26 mouse cellular contexts compared by ENCODE assay signal in the genomic region with DNA sequence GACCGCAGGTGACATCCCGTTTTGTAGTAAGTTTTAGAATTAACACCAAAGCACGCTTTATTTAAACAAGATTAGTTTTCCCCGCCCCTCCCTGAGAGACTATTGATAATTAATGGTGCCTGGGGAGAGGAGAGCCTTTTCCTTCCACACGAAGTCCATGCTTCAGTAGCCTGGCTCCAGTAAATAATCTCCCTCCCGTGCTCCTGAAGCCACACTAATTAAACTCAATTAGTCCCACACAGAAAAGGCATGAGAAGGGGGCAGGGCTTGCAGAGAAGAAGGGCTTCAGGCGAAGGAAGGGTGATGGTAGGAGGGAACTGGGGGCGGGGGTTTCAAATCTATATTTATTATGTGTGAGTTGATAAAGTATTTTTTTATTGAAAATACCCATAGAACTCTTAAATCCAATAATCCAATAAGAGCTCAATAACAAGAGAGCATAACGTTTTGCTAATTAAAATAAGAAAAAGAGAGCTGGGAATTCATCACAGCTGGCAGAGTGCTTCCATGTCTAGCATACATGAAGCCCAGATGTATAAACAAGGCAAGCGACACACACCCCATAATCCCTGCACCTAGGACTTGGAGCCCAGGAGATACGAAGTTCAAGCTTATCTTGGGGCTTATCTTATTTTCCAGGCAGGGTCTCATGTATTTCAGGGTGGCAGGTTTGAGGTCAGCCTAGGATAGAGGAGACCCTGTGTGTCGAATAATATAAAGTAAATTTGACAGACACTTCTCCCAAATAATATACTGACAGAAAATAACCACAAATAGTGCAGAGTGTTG.
DNase-seq lines count a peak whose midpoint lies in the region; ATAC-seq lines count a peak whose summit lies in the region.
"Had no signal": no experiment of that assay in that cellular context is flagged by ENCODE, and none has a peak within 500 bp of the region (broad histone marks: within the 10 kb centered on the region; RNA-seq: fewer than 3 reads in every experiment).

No protein-coding gene starts in this region.

- H3K36me3 ChIP-seq in forebrain, embryonic 10.5 days (replicated peaks): no peaks in the 10 kb centered on the region
- H3K36me3 ChIP-seq in forebrain, embryonic 16.5 days (ENCODE audit: control insufficient read depth, insufficient read depth): no peaks in the 10 kb centered on the region
- H3K36me3 ChIP-seq in kidney, embryonic 15.5 days: no peaks in the 10 kb centered on the region
- H3K36me3 ChIP-seq in midbrain, embryonic 14.5 days (ENCODE audit: control insufficient read depth, insufficient read depth, low read length): no peaks in the 10 kb centered on the region
- H3K36me3 ChIP-seq in midbrain, embryonic 16.5 days (ENCODE audit: control insufficient read depth, insufficient read depth, low read length): no peaks in the 10 kb centered on the region
- H3K36me3 ChIP-seq: heart, embryonic 15.5 days; hindbrain, embryonic 15.5 days; limb, embryonic 12.5 days had no signal

- H3K4me3 ChIP-seq in forebrain, embryonic 10.5 days: no peak overlapping the region
- no peak overlapping the region for H3K4me3 ChIP-seq in forebrain, embryonic 16.5 days (replicated peaks; ENCODE audit: low read length)
- no peak overlapping the region for H3K4me3 ChIP-seq in kidney, embryonic 15.5 days (replicated peaks)
- no peak overlapping the region for H3K4me3 ChIP-seq in midbrain, embryonic 14.5 days (replicated peaks; ENCODE audit: low read depth, low read length)
- no peak overlapping the region for H3K4me3 ChIP-seq in midbrain, embryonic 16.5 days (ENCODE audit: low read depth, low read length)
- H3K4me3 ChIP-seq: heart, embryonic 15.5 days; hindbrain, embryonic 15.5 days; limb, embryonic 12.5 days had no signal

- no peak overlapping the region for H3K9ac ChIP-seq in forebrain, embryonic 16.5 days (replicated peaks; ENCODE audit: low read depth, low read length)
- H3K9ac ChIP-seq in kidney, embryonic 15.5 days: no peak overlapping the region
- H3K9ac ChIP-seq in midbrain, embryonic 14.5 days (replicated peaks; ENCODE audit: low read length): no peak overlapping the region
- H3K9ac ChIP-seq in midbrain, embryonic 16.5 days (ENCODE audit: low read depth, low read length): no peak overlapping the region
- H3K9ac ChIP-seq: heart, embryonic 15.5 days; hindbrain, embryonic 15.5 days; limb, embryonic 12.5 days; liver, postnatal 0 days had no signal

- H3K9me3 ChIP-seq in forebrain, embryonic 10.5 days: no peaks in the 10 kb centered on the region
- no peaks in the 10 kb centered on the region for H3K9me3 ChIP-seq in forebrain, embryonic 16.5 days (ENCODE audit: control insufficient read depth, low read length)
- H3K9me3 ChIP-seq in kidney, embryonic 15.5 days (replicated peaks): no peaks in the 10 kb centered on the region
- H3K9me3 ChIP-seq in midbrain, embryonic 14.5 days (ENCODE audit: control insufficient read depth, low read length): no peaks in the 10 kb centered on the region
- no peaks in the 10 kb centered on the region for H3K9me3 ChIP-seq in midbrain, embryonic 16.5 days (replicated peaks; ENCODE audit: control insufficient read depth, low read length, poor library complexity, severe bottlenecking)
- H3K9me3 ChIP-seq: heart, embryonic 15.5 days; hindbrain, embryonic 15.5 days; limb, embryonic 12.5 days had no signal

- ATAC-seq in forebrain, embryonic 16.5 days: no peak
- ATAC-seq in kidney, embryonic 15.5 days (replicated peaks; ENCODE audit: low FRiP score): peak; percentile 76
- no peak for ATAC-seq in midbrain, embryonic 14.5 days (ENCODE audit: low FRiP score, low TSS enrichment)
- ATAC-seq in midbrain, embryonic 16.5 days: no peak
- no peak for ATAC-seq in megakaryocyte, adult 5-6 weeks (ENCODE audit: poor library complexity, severe bottlenecking)
- ATAC-seq: activated CD4-positive, CD25-positive, alpha-beta regulatory T cell, adult 4 months; intestine, embryonic 16.5 days; liver, postnatal 0 days; lung, postnatal 0 days had no signal

- H3K27me3 ChIP-seq in forebrain, embryonic 10.5 days (ENCODE audit: poor library complexity, severe bottlenecking): peaks cover 28% of the 10 kb centered on the region
- H3K27me3 ChIP-seq in forebrain, embryonic 16.5 days (replicated peaks; ENCODE audit: control insufficient read depth, insufficient read depth, low read length): no peaks in the 10 kb centered on the region
- no peaks in the 10 kb centered on the region for H3K27me3 ChIP-seq in kidney, embryonic 15.5 days
- no peaks in the 10 kb centered on the region for H3K27me3 ChIP-seq in midbrain, embryonic 14.5 days (ENCODE audit: control insufficient read depth, insufficient read depth, low read length)
- no peaks in the 10 kb centered on the region for H3K27me3 ChIP-seq in midbrain, embryonic 16.5 days (ENCODE audit: control insufficient read depth, insufficient read depth, low read depth, low read length)
- H3K27me3 ChIP-seq: heart, embryonic 15.5 days; hindbrain, embryonic 15.5 days; limb, embryonic 12.5 days had no signal

- 16% methylated on average over 12 of the region's 12 CpGs for WGBS in forebrain, embryonic 10.5 days
- whole genome bisulfite sequencing in forebrain, embryonic 16.5 days: 12% methylated on average over 12 of the region's 12 CpGs
- 36% methylated on average over 12 of the region's 12 CpGs for WGBS in kidney, embryonic 15.5 days
- 21% methylated on average over 12 of the region's 12 CpGs for whole genome bisulfite sequencing in midbrain, embryonic 14.5 days
- 20% methylated on average over 12 of the region's 12 CpGs for WGBS in midbrain, embryonic 16.5 days

- no peak overlapping the region for H3K4me2 ChIP-seq in forebrain, embryonic 16.5 days (ENCODE audit: low read length)
- no peak overlapping the region for H3K4me2 ChIP-seq in kidney, embryonic 15.5 days
- no peak overlapping the region for H3K4me2 ChIP-seq in midbrain, embryonic 14.5 days (ENCODE audit: low read length)
- no peak overlapping the region for H3K4me2 ChIP-seq in midbrain, embryonic 16.5 days (ENCODE audit: low read length)
- H3K4me2 ChIP-seq: heart, embryonic 15.5 days; hindbrain, embryonic 15.5 days; limb, embryonic 12.5 days; liver, embryonic 11.5 days had no signal

- H3K4me1 ChIP-seq in forebrain, embryonic 10.5 days: peaks cover 32% of the 10 kb centered on the region
- no peaks in the 10 kb centered on the region; the same call in 1 of the 2 replicates for H3K4me1 ChIP-seq in forebrain, embryonic 16.5 days (replicated peaks; ENCODE audit: control insufficient read depth, insufficient read depth, low read length)
- peaks cover 8% of the 10 kb centered on the region for H3K4me1 ChIP-seq in kidney, embryonic 15.5 days
- H3K4me1 ChIP-seq in midbrain, embryonic 14.5 days (ENCODE audit: control insufficient read depth, insufficient read depth, low read length): peaks cover 5% of the 10 kb centered on the region; the same call in 1 of the 2 replicates
- H3K4me1 ChIP-seq in midbrain, embryonic 16.5 days (ENCODE audit: control insufficient read depth, insufficient read depth, low read length): peaks cover 7% of the 10 kb centered on the region
- H3K4me1 ChIP-seq: hindbrain, embryonic 15.5 days; limb, embryonic 12.5 days had no signal

- H3K27ac ChIP-seq in forebrain, embryonic 10.5 days: no peak overlapping the region
- H3K27ac ChIP-seq in forebrain, embryonic 16.5 days (ENCODE audit: low read length): no peak overlapping the region
- no peak overlapping the region for H3K27ac ChIP-seq in kidney, embryonic 15.5 days
- no peak overlapping the region for H3K27ac ChIP-seq in midbrain, embryonic 14.5 days (replicated peaks; ENCODE audit: low read depth, low read length)
- no peak overlapping the region for H3K27ac ChIP-seq in midbrain, embryonic 16.5 days (ENCODE audit: low read length)
- H3K27ac ChIP-seq: heart, embryonic 15.5 days; hindbrain, embryonic 15.5 days; limb, embryonic 12.5 days; macrophage had no signal

- DNase-seq in forebrain, embryonic 10.5 days (ENCODE audit: extremely low spot score, low spot score): peak; percentile 30
- no peak for DNase-seq in kidney, adult 11 months
- DNase-seq in midbrain, embryonic 14.5 days: peak; percentile 29
- DNase-seq in retina, postnatal 1 day: peak; percentile 77
- DNase-seq: adrenal gland, postnatal 10 days; cerebellum, adult 8-10 months; cerebellum, postnatal 36 days; embryo, embryonic 11 days; heart, postnatal 36 days; kidney, postnatal 10 days; layer of hippocampus, postnatal 36 days; liver, postnatal 0 days; right cerebral cortex, postnatal 14 days; spleen, adult 18-20 months had no signal
